Mouse (Mus musculus) c-Kit-positive CD71-negative TER-119-negative erythroid progenitor cells, embryonic 14.5 days (primary cell): ENCODE measurements at regions not wholly inside any gene's neighbourhood (a gene's known extent, or its start where the extent isn't known, plus 50 kb on each side); places are given as distances from the start of the nearest gene placed in this dataset.

Experiments
- DNase-seq: peaks from one replicate; pipeline ENCODE4 v3.0.0-alpha.2; 2013; ENCODE audit warnings: low read depth

GRCm38 (mm10) chr4:7092957-7093356 lies 1145.9 kb downstream of the Car8 start:
- DNase-seq, result no peak

- DNase-seq, result no peak
Observed at GRCm38 (mm10) chr4:7091201-7091814, 1147.5 kb downstream of the Car8 start.
